Mouse (Mus musculus) heart, postnatal 36 days (tissue): Measurements from ENCODE around the gene Dync1li1. TPM values are rescaled to one million over a fixed set of nuclear protein-coding genes. Genes with fewer than 3 reads are reported as not detected.
A peak's percentile ranks its signal among the peaks of the same experiment; 100 is the strongest.
"Not testable (repeated sequence)": the region's sequence is repeated elsewhere in the genome, so short reads cannot be mapped to it uniquely, and the experiment has no call there.

Experiments used
- DNase-seq, 2 experiments: peaks; one replicate each; pipeline ENCODE4 v3.0.0; 2021 to 2022
- intact Hi-C: fragments of 180-260 bp; cut with DNase I; formaldehyde crosslinking; loops from one replicate; pipeline ENCODE4 v1.15.1; 2025
- total RNA-seq, 2 experiments: library from RNA; stranded (reverse); gene quantifications; 2 replicates each; pipeline ENCODE4 v1.2.3; 2021

The Dync1li1 gene
- total RNA-seq, 2 experiments from 2014 or later = 69.9 to 88.1 TPM

DNA sequence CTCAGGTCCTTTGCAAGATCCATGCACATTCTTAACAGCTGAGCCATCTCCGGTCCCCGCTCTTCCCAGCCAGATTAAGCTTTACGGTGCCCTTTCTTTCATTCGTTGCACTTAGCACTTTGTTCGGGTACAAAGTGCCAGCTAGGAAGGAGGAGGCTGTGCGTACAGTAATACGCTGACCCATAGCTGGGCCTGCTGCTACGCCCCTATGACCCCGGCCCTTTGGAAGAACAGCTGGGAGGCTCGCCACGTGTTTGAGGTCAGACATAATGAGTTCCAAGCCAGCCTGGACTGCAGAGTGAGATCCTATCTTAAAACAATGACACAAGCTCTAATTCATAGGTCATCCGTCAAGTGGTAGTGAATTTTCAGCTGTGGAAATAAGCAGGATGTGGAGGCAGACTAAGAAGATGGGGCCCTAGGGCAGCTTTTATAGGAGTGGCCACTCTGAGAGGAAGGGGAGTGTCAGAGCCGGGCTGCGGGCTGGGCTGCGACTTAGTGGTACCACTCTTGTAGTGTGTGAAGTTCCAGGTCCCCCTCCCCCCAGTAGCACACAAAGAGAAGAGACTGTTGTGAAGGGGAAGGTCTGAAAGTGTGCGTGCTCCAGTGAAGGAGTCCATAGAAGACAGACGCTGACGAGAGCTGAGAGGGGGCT is 28.2 kb downstream of the Dync1li1 start:
- intact Hi-C loops = no loop called here
- DNase-seq = no peak

DNA sequence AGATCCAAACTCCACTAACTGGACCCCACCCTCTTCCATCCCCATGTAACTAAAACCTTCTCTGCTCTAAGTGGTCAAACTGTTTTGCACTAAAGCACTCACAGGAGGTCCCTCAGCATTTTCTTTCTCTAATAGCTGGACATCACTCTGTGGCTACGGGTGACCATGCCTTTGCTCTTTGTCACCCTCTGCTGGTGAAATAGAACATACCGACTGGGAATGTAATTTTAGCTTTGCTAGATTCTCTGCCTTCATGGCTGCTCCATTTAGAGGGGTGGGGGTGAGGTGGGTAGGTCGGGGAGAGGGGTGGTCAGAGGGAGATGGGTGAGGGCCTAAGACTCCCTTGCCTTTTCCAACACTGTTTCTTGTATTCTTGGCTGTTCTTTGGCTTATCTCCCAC is 38.7 kb downstream of the Dync1li1 start:
- peak; percentile 38 to 47 for DNase-seq
- intact Hi-C loops = loop anchor here (1.0 kb wide), 1 partner anchor 78 kb away; no protein-coding TSS in a partner anchor

DNA sequence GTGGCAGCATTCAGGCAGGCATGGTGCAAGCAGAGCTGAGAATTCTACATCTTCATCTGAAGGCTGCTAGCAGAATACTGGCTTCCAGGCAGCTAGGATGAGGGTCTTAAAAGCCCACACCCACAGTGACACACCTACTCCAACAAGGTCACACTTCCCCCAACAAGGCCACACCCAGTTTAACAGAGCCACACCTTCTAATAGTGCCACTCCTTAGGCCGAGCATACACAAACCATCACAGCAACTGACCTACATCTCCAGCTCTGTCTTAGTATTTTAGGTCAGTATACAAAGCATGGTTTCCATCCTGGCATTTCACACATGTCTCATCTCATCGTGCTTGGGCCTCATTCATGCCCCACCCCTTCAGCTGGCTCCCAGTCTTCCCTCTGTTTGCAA is 39.8 kb downstream of the Dync1li1 start:
- intact Hi-C loops, DNase-seq: not testable (repeated sequence)

DNA sequence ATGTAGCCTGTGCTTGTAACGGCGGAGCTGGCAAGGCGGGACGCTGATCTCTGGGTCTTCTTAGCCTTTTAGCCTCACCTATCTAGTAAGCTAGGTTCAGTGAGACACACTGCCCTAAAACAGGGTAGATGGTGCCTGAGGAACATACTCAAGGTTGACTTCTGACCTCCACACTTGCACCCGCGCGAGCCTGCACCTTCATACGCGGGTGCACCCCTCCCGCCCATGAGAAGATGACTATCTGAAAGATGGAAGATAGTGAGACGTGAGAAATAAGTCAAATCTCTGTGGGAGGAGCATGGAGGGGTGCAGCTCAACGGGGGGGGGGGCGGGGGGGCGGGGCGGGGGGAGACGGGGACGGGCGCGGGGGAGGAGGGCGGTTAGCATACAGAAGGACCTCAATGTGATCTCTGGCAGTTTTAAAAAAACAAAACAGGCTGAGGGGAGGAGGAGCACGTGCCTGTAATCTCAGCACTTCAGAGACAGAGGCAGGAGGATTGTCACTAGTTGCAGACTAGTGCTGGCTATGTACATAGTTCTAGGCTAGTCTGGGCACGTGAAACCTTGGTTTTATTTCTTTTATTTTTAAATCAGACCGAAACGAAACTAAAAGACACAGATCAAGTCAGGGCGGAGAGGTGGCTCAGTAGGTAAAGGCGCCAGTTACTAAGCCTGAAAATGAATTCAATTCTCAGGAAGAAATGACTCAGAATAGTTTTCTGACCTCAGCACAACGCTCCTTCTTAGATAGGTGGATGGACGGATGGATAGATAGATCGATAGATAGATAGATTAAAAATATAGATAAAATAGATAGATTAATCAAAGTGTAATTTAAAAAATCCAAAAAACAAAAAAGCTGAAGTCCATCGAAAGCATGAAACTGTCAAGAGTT is 41.6 kb downstream of the Dync1li1 start:
- no peak for DNase-seq

DNA sequence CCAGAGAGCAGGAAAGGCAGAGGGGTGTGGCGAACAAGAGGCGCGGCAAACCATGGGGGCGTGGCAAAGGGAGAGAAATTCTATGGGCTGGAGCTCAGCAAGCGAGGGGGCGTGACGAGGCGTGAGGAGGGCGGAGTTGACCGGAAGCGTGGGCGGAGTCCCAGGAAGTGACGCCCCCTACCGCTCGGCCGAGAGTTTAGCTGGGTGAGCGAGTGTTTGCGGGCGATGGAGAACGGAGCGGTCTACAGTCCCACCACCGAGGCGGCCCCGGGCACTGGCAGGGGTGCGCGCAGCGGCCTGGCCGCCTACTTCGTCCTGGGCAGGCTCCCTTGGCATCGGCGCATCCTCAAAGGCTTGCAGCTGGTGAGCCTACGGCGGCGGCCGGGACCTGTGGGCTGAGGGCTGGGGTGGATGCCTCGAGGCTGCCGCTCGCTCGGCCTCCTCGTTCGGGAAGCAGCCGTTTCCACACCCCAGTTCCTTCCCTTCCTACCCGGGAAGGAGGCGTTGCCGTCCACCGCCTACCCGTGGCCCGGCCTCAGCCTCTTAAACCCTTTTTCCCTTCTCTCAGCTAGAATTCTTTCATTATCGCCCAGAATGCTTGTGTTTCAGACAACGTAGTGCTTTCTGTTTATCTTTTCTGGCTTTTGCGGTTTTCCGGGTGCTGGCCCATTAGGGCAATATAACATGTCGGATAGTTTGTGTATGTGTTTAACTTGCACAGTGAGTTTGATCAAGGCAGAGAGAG is 42.6 kb downstream of the Dync1li1 start, which contains the start of gene Cmtm6:
TSS of gene Cmtm6 (plus strand) at position 106 of the 745 bp plus-strand sequence.
- intact Hi-C loops = loop anchor here (5.0 to 10.0 kb wide), 2 partner anchors 201 to 336 kb away; partner anchors contain the start of genes Crtap and Gpd1l
- peak; percentile 99 for DNase-seq

More for the DNA sequence above, 41.6 kb downstream of the Dync1li1 start:
- intact Hi-C loops = loop anchor here (1.0 to 10.0 kb wide), 3 partner anchors 42 to 335 kb away; partner anchors contain the start of genes Crtap, Dync1li1 and Gpd1l

DNA sequence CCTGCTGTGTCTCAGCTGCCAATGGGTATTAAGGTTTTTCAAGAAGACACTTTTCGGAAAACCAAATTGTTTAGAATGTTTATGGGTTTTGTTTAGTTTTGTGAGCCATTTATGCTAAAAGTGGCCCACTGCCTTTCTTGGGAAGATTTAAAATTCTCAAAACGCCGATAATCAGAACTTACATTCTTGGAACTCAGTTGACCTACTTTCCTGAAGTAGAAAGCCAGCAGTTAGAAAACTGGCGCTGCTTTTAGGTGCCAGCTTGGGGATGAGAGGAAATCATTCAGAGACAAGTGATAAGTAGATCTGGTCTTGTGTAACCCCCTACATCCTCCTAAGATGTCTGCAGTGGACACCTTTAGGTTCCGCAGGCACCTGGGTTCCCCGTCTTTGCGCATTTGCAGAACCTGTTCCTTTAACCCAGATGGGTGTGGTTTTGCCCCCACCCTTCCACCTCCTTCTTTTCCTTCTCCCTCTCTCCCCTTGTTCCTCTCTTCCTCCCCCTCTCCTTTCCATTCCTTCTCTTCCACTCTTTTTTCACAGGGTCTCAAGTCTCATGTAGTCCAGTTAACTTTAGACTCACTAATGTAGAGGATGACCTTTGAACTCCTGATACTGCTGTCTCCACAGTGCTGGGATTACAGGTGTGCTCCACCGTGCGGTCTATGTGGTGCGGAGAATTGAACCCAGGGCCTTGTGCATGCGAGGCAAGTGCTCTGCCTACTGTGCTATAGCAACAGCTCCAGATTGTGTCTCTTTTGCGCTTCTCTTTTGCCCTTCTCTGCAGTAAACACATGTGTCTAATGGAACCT is 43.5 kb downstream of the Dync1li1 start:
- DNase-seq = no peak
- intact Hi-C loops = loop anchor here (1.0 to 10.0 kb wide), 3 partner anchors 150 to 337 kb away; partner anchors contain the start of genes Crtap and Gpd1l

DNA sequence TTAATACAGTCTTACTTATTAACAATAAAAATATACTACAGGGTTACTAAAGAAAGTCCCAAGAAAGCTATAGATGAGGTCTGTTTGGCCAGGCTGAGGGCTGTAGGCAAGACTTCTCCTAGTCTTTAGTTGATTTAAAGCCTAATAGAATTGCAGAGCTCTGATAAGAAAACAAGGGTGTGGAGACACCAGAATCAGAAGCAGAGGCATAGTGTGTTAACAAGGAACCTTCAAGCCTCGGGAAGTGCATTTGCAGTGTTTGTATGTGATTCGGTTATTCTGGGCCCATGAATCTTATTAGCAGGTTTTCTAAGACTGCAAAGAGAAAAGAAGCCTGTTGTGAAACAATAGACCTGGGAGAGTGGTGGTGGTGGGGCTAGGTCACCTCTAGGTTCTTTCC is 44.6 kb downstream of the Dync1li1 start:
- DNase-seq = no peak
- intact Hi-C loops = loop anchor here (5.0 to 10.0 kb wide), 2 partner anchors 199 to 338 kb away; partner anchors contain the start of genes Crtap and Gpd1l

DNA sequence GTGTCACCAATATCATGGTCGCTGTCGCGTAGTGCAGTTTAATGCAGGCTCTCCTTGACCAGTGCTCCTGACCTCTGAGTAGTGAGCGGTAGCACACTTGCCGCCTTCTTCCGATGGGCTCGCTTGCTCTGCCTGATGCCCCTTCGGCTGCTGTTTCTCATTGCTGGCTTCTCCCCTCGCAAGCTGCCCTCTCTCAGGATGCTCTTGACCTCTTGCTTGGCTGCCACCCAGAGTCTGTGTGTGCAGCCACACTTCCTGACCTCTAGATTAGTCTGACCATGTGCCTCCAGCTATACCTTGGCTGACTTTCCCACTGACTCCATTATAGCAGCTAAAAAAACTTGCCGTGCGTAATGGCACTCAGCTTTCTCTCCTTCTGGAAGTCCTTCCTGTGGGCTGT is 47.9 kb downstream of the Dync1li1 start:
- DNase-seq = peak; percentile 32 to 43
- intact Hi-C loops = loop anchor here (10.0 kb wide), 1 partner anchor 342 kb away; the partner anchor contains the start of gene Crtap

DNA sequence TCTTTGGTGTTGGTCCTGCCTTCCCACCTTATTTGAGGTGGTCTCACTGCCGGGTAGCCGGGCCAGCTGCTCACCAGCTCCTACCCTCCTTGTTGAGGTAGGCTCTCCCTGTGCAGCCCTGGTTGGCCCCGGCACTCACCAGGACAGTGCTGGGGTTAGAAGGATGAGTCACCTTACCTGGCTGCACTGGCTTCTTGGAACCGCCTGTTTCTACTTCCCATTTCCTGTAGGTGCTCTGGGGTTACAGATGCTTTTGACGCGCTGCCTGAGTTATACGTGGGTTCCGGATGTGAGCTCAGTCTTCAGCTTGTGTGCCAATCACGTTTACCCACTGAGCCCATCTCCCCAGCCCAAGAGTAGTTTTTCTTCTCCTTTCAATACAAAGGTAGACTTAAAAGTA is 51.7 kb downstream of the Dync1li1 start:
- no peak for DNase-seq
- intact Hi-C loops = no loop called here

DNA sequence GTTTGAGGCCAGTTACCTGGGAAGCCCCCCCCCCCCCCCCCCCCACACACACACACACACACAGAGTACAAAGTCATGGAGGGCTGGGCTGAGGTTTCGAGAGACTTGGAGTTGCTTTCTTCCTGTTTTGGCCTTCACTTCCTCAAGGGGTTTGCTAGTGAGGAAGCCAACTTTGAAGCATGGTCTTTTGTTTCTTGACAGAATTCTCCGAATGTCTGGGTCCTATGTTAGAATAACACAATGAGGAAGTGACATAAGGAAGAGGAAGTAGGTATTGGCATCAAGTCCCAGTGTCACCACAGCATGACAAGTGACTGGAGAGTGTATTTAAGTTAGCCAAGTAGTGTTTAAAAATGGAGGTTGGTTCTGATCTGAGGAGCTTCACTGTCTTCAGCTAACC is 54.1 kb downstream of the Dync1li1 start:
- intact Hi-C loops = no loop called here

DNA sequence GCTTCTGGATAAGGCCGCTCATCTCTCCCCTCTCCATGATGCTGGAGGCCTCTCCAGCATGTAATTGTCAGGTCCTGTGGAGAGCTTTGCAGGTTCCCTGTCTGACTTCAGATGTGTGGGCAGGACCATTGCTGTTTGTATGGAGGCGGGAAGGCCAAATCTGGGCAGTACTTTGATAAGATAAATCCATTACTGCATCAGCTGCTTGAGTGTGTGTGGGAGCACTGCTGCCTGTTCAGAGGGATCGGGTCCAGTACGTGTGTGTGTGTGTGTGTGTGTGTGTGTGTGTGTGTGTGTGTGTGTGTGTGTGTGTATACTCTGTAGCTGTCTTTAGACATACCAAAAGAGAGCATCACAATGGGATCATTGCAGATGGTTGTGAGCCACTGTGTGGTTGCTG is 56.6 kb downstream of the Dync1li1 start:
- intact Hi-C loops = no loop called here
- no peak for DNase-seq

More for the DNA sequence above, 54.1 kb downstream of the Dync1li1 start:
- DNase-seq = no peak

DNA sequence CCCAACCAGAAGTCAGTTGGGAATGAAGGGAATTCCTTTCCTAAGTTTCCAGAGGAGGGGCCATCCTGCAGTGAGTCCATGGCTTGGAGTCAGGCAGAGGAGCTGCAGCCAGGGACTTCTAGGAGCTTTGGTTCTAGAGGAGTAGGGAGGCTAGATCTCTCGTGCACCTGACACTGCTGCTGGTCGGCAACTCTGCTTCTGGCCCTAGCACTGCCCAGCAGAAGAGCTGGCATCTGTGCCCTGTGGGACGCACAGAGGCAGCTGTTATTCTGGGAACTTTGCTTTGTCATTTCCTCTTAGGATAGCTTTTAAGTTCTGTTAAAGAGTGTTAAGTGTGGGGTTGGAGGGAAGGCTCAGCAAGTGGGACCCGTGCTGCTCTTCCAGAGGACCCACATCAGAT is 57.1 kb downstream of the Dync1li1 start:
- intact Hi-C loops = no loop called here
- DNase-seq = no peak

DNA sequence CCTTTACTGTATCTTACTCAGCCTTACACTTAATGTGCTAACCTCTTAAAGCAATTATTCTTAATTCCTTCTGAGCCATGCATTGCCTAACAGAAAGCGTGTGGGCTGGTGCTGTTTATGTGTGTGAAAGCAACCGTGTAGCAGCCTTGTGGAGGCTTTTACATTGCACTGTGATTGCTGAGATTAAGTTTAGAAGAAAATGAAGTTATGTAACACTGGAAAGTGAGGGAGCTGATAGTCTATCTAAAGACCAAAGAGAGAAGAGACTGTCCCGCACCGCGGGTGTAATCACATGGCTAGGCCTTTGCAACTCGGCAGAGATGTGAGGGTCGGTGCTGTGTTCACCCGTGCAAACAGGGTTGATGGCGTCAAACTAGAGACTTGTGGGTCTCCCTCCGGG is 58.4 kb downstream of the Dync1li1 start:
- no peak for DNase-seq
- intact Hi-C loops = no loop called here

DNA sequence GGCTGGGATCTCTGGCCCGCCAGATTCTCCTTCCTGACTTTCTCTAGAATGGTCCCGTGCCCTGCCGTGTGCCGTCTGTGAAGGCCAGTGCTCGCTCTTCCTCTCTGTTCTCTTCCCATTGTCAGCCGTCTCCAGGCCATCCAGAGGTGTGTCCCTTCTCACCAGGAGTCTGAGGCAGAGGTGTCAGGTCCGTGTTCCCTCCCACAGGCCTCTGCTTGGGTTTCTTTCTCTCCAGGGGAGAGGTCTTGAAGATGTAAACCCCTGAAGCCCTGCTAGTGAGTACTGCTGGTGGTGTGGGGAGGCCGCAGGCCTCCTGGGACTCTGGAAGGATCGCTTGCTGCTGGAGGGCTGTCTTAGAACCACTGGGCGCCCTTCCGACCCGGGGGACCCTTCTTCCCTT is 58.9 kb downstream of the Dync1li1 start:
- DNase-seq = no peak
- intact Hi-C loops = no loop called here

DNA sequence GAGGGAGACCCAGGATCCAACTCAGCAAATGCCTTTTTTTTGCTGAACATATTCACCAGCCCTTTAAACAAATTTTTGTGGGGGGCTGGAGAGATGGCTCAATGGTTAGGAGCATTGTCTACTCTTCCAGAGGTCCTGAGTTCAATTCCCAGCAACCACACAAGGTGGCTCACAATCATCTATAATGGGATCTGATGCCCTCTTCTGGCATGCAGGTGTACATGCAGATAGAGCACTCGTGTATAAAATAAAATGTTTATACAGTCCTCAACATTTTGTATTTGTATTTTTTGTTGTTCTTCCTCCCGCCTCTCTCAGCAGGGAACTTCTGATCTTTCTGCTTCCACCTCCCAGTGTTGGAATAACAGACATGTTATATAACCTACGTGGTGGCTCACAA is 63.0 kb downstream of the Dync1li1 start:
- no peak for DNase-seq
- intact Hi-C loops = loop anchor here (5.0 kb wide), 2 partner anchors 136 to 206 kb away; no protein-coding TSS in a partner anchor

DNA sequence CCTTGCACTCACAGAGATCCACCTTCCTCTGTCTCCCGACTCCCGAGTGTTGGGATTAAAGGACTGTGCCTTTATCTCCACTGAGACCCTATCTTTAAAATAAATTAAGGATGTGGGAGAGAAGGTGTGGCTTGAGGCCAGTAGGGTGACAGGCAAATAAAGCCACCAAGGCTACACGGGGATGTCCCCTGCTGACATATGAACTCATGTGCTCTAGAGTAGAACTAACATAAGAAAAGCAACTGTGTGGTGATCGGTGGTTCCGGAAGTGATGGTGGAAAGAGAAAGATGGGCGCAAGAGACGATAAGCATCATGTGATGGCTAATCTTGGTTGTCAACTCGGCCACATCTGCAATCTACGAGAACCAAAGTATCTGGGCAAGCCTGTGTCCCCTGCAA is 63.7 kb downstream of the Dync1li1 start:
- intact Hi-C loops = loop anchor here (1.0 to 5.0 kb wide), 5 partner anchors 28 to 205 kb away; partner anchors contain the start of gene Cmtm7
- no peak for DNase-seq

DNA sequence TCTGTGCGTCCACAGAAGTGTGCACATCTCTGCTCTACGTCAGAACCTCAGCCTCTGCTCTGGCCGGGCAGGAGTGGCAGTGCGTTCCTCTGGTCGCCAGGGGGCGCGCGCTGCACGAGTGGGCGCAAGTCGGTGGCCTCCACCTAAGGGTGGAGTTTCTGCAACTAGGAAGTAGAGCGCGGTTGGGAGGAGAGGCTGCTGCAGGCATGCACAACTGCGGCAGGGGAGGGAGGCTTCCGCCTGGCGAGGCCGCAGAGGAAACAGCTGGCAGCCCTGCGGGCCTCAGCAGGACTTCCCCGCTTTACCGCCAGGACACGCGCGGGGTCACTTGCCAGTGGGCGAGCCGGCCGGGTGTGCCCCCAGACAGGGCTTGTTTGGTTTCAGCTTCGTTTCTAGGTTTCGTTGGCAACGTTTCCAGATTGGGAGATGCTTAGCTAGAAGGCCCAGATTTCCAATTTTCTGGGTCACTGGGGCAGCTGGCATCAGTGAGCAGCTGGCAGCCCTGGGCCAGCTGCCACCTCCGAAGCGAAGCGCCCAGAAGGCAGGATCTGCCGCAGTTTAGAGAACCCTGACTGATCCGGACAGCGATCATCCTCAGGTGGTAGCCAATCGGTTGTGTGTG is 64.4 kb downstream of the Dync1li1 start:
- DNase-seq = peak; percentile 93 to 96
- intact Hi-C loops = loop anchor here (1.0 to 5.0 kb wide), 5 partner anchors 28 to 204 kb away; partner anchors contain the start of gene Cmtm7

DNA sequence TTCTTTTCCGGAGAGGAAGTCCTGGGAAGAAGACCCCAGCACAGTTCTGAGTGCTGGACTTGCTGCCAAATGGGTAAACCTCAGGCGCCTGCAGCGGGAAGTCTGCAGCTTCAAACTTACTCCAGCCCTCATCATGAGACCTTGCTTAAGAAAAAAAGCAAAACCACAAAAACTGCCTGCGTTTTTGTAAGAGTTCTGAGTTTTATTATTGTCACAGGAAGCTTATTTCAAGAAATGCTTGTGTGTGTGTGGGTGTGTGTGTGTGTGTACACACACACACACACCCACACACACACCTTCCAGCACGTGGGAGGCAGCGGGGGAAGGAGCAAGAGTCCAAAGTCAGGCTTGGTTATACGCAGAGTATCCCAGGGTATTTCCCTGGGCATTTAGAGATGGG is 69.7 kb downstream of the Dync1li1 start:
- DNase-seq = no peak
- intact Hi-C loops = no loop called here

DNA sequence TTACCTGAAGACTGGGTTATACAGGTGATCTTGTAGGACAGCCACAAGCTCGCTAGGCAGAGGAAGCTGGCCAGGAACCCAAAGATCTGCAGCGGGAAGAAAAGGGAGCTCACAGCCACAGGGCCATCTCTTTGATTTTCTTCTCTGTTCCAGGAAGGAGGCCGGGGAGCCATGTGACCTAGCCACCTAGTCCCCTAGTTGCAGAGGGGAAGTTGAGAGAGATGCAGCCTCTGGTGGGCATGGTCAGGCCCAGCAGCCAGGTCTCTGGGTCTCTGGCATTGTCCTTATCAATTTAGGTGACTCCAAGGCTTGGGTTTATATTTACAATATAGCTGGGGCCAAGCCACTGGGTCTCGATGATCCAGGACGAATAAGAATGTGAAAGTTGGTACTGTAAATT is 70.2 kb downstream of the Dync1li1 start:
- intact Hi-C loops = no loop called here
- DNase-seq = no peak
